Mouse (Mus musculus) heart, postnatal 10 days (tissue): ENCODE measurements around the gene Magi3. TPM values are rescaled to one million over a fixed set of nuclear protein-coding genes. Genes with fewer than 3 reads are reported as not detected.

Source experiments
- DNase-seq, 2 experiments: peaks; one replicate each; pipeline ENCODE4 v3.0.0; 2021
- intact Hi-C: fragments of 180-260 bp; cut with DNase I; formaldehyde crosslinking; loops from one replicate; pipeline ENCODE4 v1.15.1; 2025
- total RNA-seq, 2 experiments: library from RNA; stranded (reverse); gene quantifications; 2 replicates each; pipeline ENCODE4 v1.2.3; 2021

Magi3 gene
- total RNA-seq, 2 experiments from 2014 or later: 32.4 to 58.9 TPM

- peak; percentile 73 to 75 for DNase-seq
- intact Hi-C loops: loop anchor here (5.0 to 10.0 kb wide), 6 partner anchors 82 to 197 kb away; no protein-coding TSS in a partner anchor
Measured at GRCm38 (mm10) chr3:104219531-104220294, 461 bp downstream of the Magi3 start.

- intact Hi-C loops: loop anchor here (5.0 to 10.0 kb wide), 3 partner anchors 82 to 197 kb away; no protein-coding TSS in a partner anchor
- DNase-seq: peak; percentile 47 to 56
Measured at GRCm38 (mm10) chr3:104218926-104219325, 1.2 kb downstream of the Magi3 start.

- intact Hi-C loops: no loop called here
- no peak for DNase-seq
Measured at GRCm38 (mm10) chr3:104189823-104190222, 30.4 kb downstream of the Magi3 start.

- intact Hi-C loops: no loop called here
- DNase-seq: no peak
Measured at GRCm38 (mm10) chr3:104189234-104189633, 30.9 kb downstream of the Magi3 start.

- intact Hi-C loops: no loop called here
- DNase-seq: no peak
Measured at GRCm38 (mm10) chr3:104184270-104184669, 35.9 kb downstream of the Magi3 start.

GRCm38 (mm10) chr3:104183656-104184055 lies 36.5 kb downstream of the Magi3 start:
- no peak for DNase-seq

GRCm38 (mm10) chr3:104182711-104183110 lies 37.5 kb downstream of the Magi3 start:
- DNase-seq: no peak
- intact Hi-C loops: no loop called here

More at GRCm38 (mm10) chr3:104183656-104184055, 36.5 kb downstream of the Magi3 start:
- intact Hi-C loops: no loop called here

- intact Hi-C loops: no loop called here
- no peak for DNase-seq
Measured at GRCm38 (mm10) chr3:104161347-104161746, 58.8 kb downstream of the Magi3 start.

GRCm38 (mm10) chr3:104160603-104161002 lies 59.6 kb downstream of the Magi3 start:
- DNase-seq: no peak
- intact Hi-C loops: no loop called here

GRCm38 (mm10) chr3:104150146-104150545 lies 70.0 kb downstream of the Magi3 start:
- DNase-seq: no peak
- intact Hi-C loops: no loop called here

- intact Hi-C loops: no loop called here
- DNase-seq: peak; percentile 56 to 59
Measured at GRCm38 (mm10) chr3:104142376-104142775, 77.8 kb downstream of the Magi3 start.

GRCm38 (mm10) chr3:104138953-104139450 lies 81.2 kb downstream of the Magi3 start:
- intact Hi-C loops: loop anchor here (5.0 kb wide), 1 partner anchor 78 kb away; no protein-coding TSS in a partner anchor
- no peak for DNase-seq

- intact Hi-C loops: no loop called here
- DNase-seq: no peak
Measured at GRCm38 (mm10) chr3:104125628-104126027, 94.5 kb downstream of the Magi3 start.

GRCm38 (mm10) chr3:104123846-104124245 lies 96.3 kb downstream of the Magi3 start:
- DNase-seq: no peak
- intact Hi-C loops: no loop called here

GRCm38 (mm10) chr3:104109478-104109877 lies 110.7 kb downstream of the Magi3 start:
- no peak for DNase-seq
- intact Hi-C loops: loop anchor here (10.0 kb wide), 1 partner anchor 105 kb away; no protein-coding TSS in a partner anchor

GRCm38 (mm10) chr3:104104942-104105341 lies 115.2 kb downstream of the Magi3 start:
- DNase-seq: peak; percentile 53 to 57
- intact Hi-C loops: loop anchor here (5.0 to 10.0 kb wide), 2 partner anchors 110 to 337 kb away; no protein-coding TSS in a partner anchor

- no peak for DNase-seq
- intact Hi-C loops: loop anchor here (5.0 to 10.0 kb wide), 2 partner anchors 113 to 341 kb away; no protein-coding TSS in a partner anchor
Measured at GRCm38 (mm10) chr3:104101721-104102120, 118.5 kb downstream of the Magi3 start.

GRCm38 (mm10) chr3:104101249-104101648 lies 118.9 kb downstream of the Magi3 start:
- no peak for DNase-seq
- intact Hi-C loops: loop anchor here (5.0 to 10.0 kb wide), 2 partner anchors 114 to 341 kb away; no protein-coding TSS in a partner anchor

GRCm38 (mm10) chr3:104095936-104096335 lies 124.2 kb downstream of the Magi3 start:
- DNase-seq: peak; percentile 51 to 65
- intact Hi-C loops: no loop called here

GRCm38 (mm10) chr3:104094646-104095045 lies 125.5 kb downstream of the Magi3 start:
- DNase-seq: peak; percentile 21 to 30
- intact Hi-C loops: no loop called here

GRCm38 (mm10) chr3:104092759-104093158 lies 127.4 kb downstream of the Magi3 start:
- intact Hi-C loops: no loop called here

GRCm38 (mm10) chr3:104082031-104082430 lies 138.1 kb downstream of the Magi3 start:
- DNase-seq: no peak
- intact Hi-C loops: no loop called here

More at GRCm38 (mm10) chr3:104092759-104093158, 127.4 kb downstream of the Magi3 start:
- DNase-seq: peak; percentile 24 to 45
